Comparison of ENCODE assay signal across 7 mouse cellular contexts in the genomic region with DNA sequence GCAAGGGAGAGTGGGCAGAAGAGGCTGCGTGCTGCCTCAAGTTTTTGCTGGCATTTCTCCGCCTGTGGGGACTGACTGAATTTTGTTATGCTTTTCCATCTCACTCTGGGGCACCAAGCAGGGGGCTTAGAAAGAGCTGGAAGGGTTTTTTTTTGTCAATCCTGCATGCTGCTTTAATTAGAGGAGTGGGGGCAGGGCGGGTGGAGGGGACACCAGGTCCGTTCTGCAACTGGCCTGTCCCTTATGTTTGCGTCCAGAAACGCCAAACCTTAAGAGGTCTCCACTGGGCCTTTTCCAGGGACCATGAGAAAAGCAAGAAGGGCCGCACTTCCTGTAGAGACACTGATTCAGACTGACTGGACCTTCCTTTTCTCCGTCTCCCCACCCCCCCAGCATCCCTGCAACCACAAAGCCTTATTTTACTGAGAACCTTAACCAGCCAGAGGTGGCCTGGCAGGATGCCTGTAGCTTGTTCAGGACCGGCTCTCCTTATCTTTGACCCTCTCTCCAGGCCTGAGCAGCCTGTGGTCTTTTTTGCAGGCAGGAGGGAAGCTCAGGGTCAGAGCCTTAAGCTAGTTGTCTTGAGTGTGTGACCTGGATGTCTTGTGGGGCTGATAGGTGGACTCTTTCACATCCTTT. TPM values are rescaled to one million over a fixed set of nuclear protein-coding genes. Genes with fewer than 3 reads are reported as not detected.
A peak's percentile ranks its signal among the peaks of the same experiment; 100 is the strongest.
DNase-seq lines count a peak whose midpoint lies in the region; ATAC-seq lines count a peak whose summit lies in the region.

No protein-coding gene starts in this region.

- no peaks in the 10 kb centered on the region for H3K27me3 ChIP-seq in heart, embryonic 10.5 days (ENCODE audit: insufficient read depth, poor library complexity, severe bottlenecking)
- H3K27me3 ChIP-seq in stomach, embryonic 15.5 days (replicated peaks): no peaks in the 10 kb centered on the region

- peaks cover 64% of the 10 kb centered on the region for H3K4me1 ChIP-seq in heart, embryonic 10.5 days
- peaks cover 39% of the 10 kb centered on the region for H3K4me1 ChIP-seq in stomach, embryonic 15.5 days

- peak overlapping the region; percentile 99 for H3K27ac ChIP-seq in heart, embryonic 10.5 days
- H3K27ac ChIP-seq in stomach, embryonic 15.5 days: no peak overlapping the region

- peak overlapping the region; percentile 100 for H3K4me3 ChIP-seq in heart, embryonic 10.5 days
- H3K4me3 ChIP-seq in stomach, embryonic 15.5 days (replicated peaks): peak overlapping the region; percentile 72

- H3K9ac ChIP-seq in stomach, embryonic 15.5 days: no peak overlapping the region

- no peaks in the 10 kb centered on the region for H3K9me3 ChIP-seq in heart, embryonic 10.5 days
- H3K9me3 ChIP-seq in stomach, embryonic 15.5 days: no peaks in the 10 kb centered on the region

- DNase-seq in retina, postnatal 1 day: peak; percentile 26
- no peak for DNase-seq in retina, embryonic 14.5 days (ENCODE audit: low spot score)
- no peak for DNase-seq in heart, embryonic 10.5 days (ENCODE audit: low spot score)
- peak; percentile 41 to 45 for DNase-seq in kidney, postnatal 4 days
- DNase-seq in natural killer cell, adult 2 months (ENCODE audit: low spot score in 2 of 2): no peak
- DNase-seq in lung, postnatal 36 days: no peak

- ATAC-seq in stomach, embryonic 15.5 days (ENCODE audit: insufficient read depth, low FRiP score, low read depth): no peak

- H3K36me3 ChIP-seq in heart, embryonic 10.5 days: peaks cover 56% of the 10 kb centered on the region
- H3K36me3 ChIP-seq in stomach, embryonic 15.5 days: peaks cover 27% of the 10 kb centered on the region

- 17% methylated on average over 9 of the region's 9 CpGs for WGBS in heart, embryonic 10.5 days
- 29% methylated on average over 9 of the region's 9 CpGs for WGBS in stomach, embryonic 15.5 days

- H3K4me2 ChIP-seq in stomach, embryonic 15.5 days: peak overlapping the region; percentile 73

RNA-seq across cellular contexts. Expression of gene Ssbp3, which starts 3.0 kb away (rescaled TPM):
- polyA plus RNA-seq in heart, embryonic 10.5 days (2016; fragmentation: Nextera tagmentation; extraction: Ambion mirVana): 69.6 and 139 TPM in 2 replicates
- 92.4 and 98.5 TPM in 2 replicates for polyA plus RNA-seq in stomach, embryonic 15.5 days (2015; fragmentation: Nextera tagmentation; extraction: Ambion mirVana)

Comparison
In these comparisons a context has a peak if more than half of its experiments do, and no peak if none do; other contexts are left out.
1. DNase-seq: peak in retina, postnatal 1 day (single experiment) and kidney, postnatal 4 days (2 of 2); none in retina, embryonic 14.5 days (single experiment), heart, embryonic 10.5 days (single experiment), natural killer cell, adult 2 months (0 of 2) and lung, postnatal 36 days (single experiment).